Mouse (Mus musculus) small intestine, adult 2 months (tissue): ENCODE data around the gene Man2a1. TPM values are rescaled to one million over a fixed set of nuclear protein-coding genes. Genes with fewer than 3 reads are reported as not detected.

Experiments
- H3K27ac ChIP-seq: fragments of 200-500 bp; 2 replicates; pipeline ENCODE4 v1.5.1; 2012; ENCODE audit warnings: low read depth, low read length, control low read depth, inconsistent platforms; ENCODE audit not compliant: insufficient read depth
- H3K27me3 ChIP-seq: fragments of 200-500 bp; 2 replicates; pipeline ENCODE4 v1.6.1; 2012; ENCODE audit warnings: mild to moderate bottlenecking, moderate library complexity, low read length, inconsistent platforms; ENCODE audit not compliant: control insufficient read depth, insufficient read depth
- H3K36me3 ChIP-seq: fragments of 200-500 bp; 2 replicates; pipeline ENCODE4 v1.6.1; 2012; ENCODE audit warnings: mild to moderate bottlenecking, low read length, control low read depth, inconsistent platforms; ENCODE audit not compliant: control insufficient read depth, insufficient read depth
- H3K4me1 ChIP-seq: fragments of 200-500 bp; 2 replicates; pipeline ENCODE4 v1.6.1; 2012; ENCODE audit warnings: low read length, inconsistent platforms, mixed read lengths; ENCODE audit not compliant: control insufficient read depth, insufficient read depth, insufficient read length
- H3K4me3 ChIP-seq: fragments of 200-500 bp; 2 replicates; pipeline ENCODE4 v1.5.1; 2012; ENCODE audit warnings: low read depth, mild to moderate bottlenecking, control low read depth, inconsistent platforms, low read length, moderate library complexity
- CTCF ChIP-seq: fragments of 200-500 bp; IDR thresholded peaks from 2 replicates; pipeline ENCODE4 v1.5.1; 2012; ENCODE audit warnings: low read depth, mild to moderate bottlenecking, control low read depth, inconsistent platforms, low read length, moderate library complexity, mixed read lengths; ENCODE audit not compliant: insufficient replicate concordance, insufficient read length; ENCODE audit errors: extremely low read depth
- POLR2A ChIP-seq: fragments of 200-500 bp; IDR thresholded peaks from 2 replicates; pipeline ENCODE4 v1.6.1; 2012; ENCODE audit warnings: low read depth, mild to moderate bottlenecking, control low read depth, inconsistent platforms, low read length, moderate library complexity
- WGBS: fragments of 180-500 bp; shearing (Covaris S2); methylation state at CpG from one replicate; pipeline ENCODE4 v1.1.7; 2018; 5-methylcytosine and 5-hydroxymethylcytosine counted together
- polyA plus RNA-seq: library from polyadenylated mRNA; depleted of rRNA; stranded (reverse); fragments of >200 nt; gene quantifications from 2 replicates; pipeline ENCODE4 v1.2.3, GENCODE M21; 2012

Man2a1 gene
- polyA plus RNA-seq, 1 experiment: 6.7 TPM

GRCm38 (mm10) chr17:64674980-64675379 is 74.4 kb downstream of the Man2a1 start:
- peaks cover 47% of the 10 kb centered on the region for H3K36me3 ChIP-seq
- H3K27me3 ChIP-seq: no peaks in the 10 kb centered on the region
- TF ChIP-seq CTCF: no peak
- no peak for TF ChIP-seq POLR2A
- H3K4me1 ChIP-seq: peaks cover 5% of the 10 kb centered on the region; the same call in 1 of the 2 replicates
- WGBS: 89% methylated on average over 6 of the region's 6 CpGs
- no peak overlapping the region for H3K27ac ChIP-seq
- H3K4me3 ChIP-seq: no peak overlapping the region

GRCm38 (mm10) chr17:64676735-64677469 is 76.4 kb downstream of the Man2a1 start:
- H3K36me3 ChIP-seq: peaks cover 34% of the 10 kb centered on the region
- no peak overlapping the region for H3K4me3 ChIP-seq
- TF ChIP-seq CTCF: no peak
- no peak for TF ChIP-seq POLR2A
- WGBS: 37% methylated on average over 10 of the region's 10 CpGs
- no peaks in the 10 kb centered on the region for H3K27me3 ChIP-seq
- H3K27ac ChIP-seq: peak overlapping the region; percentile 33; the same call in 1 of the 2 replicates
- H3K4me1 ChIP-seq: peaks cover 5% of the 10 kb centered on the region; the same call in 1 of the 2 replicates

- peaks cover 23% of the 10 kb centered on the region for H3K36me3 ChIP-seq
- WGBS: 56% methylated on average over 3 of the region's 3 CpGs
- no peak overlapping the region for H3K4me3 ChIP-seq
- peaks cover 6% of the 10 kb centered on the region; the same call in 1 of the 2 replicates for H3K4me1 ChIP-seq
- TF ChIP-seq CTCF (no peak), POLR2A (no peak)
- H3K27ac ChIP-seq: no peak overlapping the region
- H3K27me3 ChIP-seq: no peaks in the 10 kb centered on the region
Measured at GRCm38 (mm10) chr17:64681461-64681860, 80.9 kb downstream of the Man2a1 start.

- H3K36me3 ChIP-seq: peaks cover 20% of the 10 kb centered on the region
- H3K27me3 ChIP-seq: no peaks in the 10 kb centered on the region
- no peak overlapping the region for H3K27ac ChIP-seq
- no peak overlapping the region for H3K4me3 ChIP-seq
- WGBS: 13% methylated on average over 2 of the region's 2 CpGs
- TF ChIP-seq POLR2A (no peak), CTCF (no peak)
- H3K4me1 ChIP-seq: 0 out of 2 replicates have a peak, but pooled peaks cover 3% of the 10 kb centered on the region
Measured at GRCm38 (mm10) chr17:64681927-64682326, 81.4 kb downstream of the Man2a1 start.

- H3K36me3 ChIP-seq: peaks cover 23% of the 10 kb centered on the region
- no peak overlapping the region for H3K4me3 ChIP-seq
- H3K27ac ChIP-seq: no peak overlapping the region
- H3K27me3 ChIP-seq: no peaks in the 10 kb centered on the region
- H3K4me1 ChIP-seq: 0 out of 2 replicates have a peak, but pooled peaks cover 1% of the 10 kb centered on the region
- 97% methylated on average over 4 of the region's 4 CpGs for WGBS
- TF ChIP-seq POLR2A: no peak
- TF ChIP-seq CTCF: no peak
Measured at GRCm38 (mm10) chr17:64684088-64684487, 83.6 kb downstream of the Man2a1 start.

GRCm38 (mm10) chr17:64685216-64685903 is 84.8 kb downstream of the Man2a1 start:
- no peak overlapping the region for H3K27ac ChIP-seq
- peaks cover 25% of the 10 kb centered on the region for H3K36me3 ChIP-seq
- H3K4me1 ChIP-seq: 0 out of 2 replicates have a peak, but pooled peaks cover 1% of the 10 kb centered on the region
- 72% methylated on average over 6 of the region's 6 CpGs for WGBS
- no peaks in the 10 kb centered on the region for H3K27me3 ChIP-seq
- no peak for TF ChIP-seq CTCF
- H3K4me3 ChIP-seq: no peak overlapping the region

GRCm38 (mm10) chr17:64689614-64690013 is 89.1 kb downstream of the Man2a1 start:
- no peak overlapping the region for H3K4me3 ChIP-seq
- TF ChIP-seq CTCF (no peak), POLR2A (no peak)
- 98% methylated on average over 3 of the region's 3 CpGs for WGBS
- H3K36me3 ChIP-seq: peaks cover 27% of the 10 kb centered on the region
- no peaks in the 10 kb centered on the region for H3K27me3 ChIP-seq
- no peak overlapping the region for H3K27ac ChIP-seq
- H3K4me1 ChIP-seq: no peaks in the 10 kb centered on the region
